Mouse (Mus musculus) cerebellum, postnatal 10 days (tissue): Measurements from ENCODE around the gene Ric8b.
A peak's percentile ranks its signal among the peaks of the same experiment; 100 is the strongest.

Experiments
- DNase-seq, 2 experiments: peaks; one replicate each; pipeline ENCODE4 v3.0.0; 2021; ENCODE audit warnings: mixed read lengths in 2 of 2

Gene Ric8b

DNA sequence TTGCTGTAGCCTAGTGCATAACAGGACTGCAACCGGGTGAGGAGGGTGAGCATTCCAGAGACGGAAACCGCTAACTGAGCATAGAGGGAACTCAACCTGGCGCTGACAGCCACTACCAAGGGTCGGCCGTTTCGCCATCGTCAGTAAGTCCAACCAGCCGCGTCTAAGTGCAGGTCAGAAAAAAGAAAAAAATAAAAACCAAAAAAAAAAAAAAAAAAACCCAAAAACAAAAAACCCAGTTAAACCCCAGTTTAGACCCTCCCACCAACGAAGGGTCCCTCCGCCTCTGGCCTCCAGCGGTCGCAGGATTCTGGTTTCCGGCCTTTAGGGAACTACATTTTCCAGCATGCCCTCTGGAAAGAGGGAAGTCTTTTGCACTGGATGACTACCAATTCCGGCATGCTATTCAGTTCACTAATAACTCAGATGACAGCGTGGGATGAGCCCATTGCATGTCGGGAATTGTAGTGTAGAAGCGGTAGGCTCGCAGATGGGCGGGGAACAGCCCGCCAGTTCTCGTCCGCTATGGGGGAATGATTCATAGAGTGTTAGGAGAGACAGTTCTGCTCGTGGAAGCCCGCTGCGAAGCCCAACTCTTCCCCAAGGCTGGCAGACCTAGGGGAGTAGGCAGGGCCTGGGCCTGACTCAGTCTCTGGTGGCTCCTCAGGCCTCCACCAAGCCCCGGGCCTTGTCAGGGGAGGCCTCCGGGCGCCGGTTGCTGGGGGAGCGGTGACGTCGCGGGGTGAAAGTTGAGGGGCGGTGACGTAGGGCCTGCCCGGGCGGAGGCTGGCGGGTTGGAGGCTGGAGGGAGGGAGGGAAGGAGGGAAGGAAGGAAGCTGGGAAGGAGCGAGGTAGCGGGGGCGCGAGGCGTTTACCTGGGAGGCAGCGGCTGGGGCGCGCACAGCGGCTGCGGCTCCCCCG is at the start of gene Ric8b:
TSS of gene Ric8b (plus strand) at position 807 of the 921 bp plus-strand sequence.
- peak; percentile 99 for DNase-seq

DNA sequence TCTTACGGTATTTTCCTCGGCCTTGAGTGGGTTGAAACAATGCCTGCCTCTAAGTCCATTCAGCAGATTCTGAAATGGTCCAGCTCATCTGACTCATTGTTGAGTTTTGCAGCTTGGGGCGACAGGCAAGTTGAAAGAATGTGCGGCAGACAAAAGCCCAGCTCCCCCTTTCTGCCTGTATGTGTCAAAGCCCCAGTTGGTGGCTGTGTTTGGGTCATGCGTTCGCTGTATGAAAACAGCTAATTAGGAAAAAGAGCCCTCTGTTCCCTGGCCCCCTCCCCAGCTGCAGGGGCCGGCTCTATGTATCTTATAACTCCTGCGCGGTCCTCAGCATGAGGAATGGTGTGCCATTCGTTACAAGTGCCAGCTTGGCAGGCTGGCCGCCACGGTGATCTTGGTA is 46.1 kb upstream of the Ric8b start:
- no peak for DNase-seq

DNA sequence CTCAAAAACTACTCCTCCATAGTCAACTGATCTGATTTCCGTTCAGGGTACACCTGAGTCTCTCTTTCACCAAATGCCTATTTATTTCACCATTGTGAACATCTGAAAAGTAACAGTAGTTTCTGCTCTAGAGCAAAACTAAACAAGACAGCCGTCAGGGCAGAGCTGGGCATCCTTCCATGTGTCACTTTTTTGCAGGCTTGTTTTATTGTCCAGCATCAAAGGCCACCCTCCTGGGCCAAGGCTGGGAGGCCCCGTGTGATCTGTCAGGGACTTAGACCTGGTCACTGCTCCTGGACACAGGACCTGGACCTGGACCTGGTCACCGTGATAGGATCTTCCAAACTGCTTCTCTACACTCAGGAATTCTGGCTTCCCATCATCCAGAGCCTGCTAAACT is 45.5 kb upstream of the Ric8b start:
- no peak for DNase-seq

DNA sequence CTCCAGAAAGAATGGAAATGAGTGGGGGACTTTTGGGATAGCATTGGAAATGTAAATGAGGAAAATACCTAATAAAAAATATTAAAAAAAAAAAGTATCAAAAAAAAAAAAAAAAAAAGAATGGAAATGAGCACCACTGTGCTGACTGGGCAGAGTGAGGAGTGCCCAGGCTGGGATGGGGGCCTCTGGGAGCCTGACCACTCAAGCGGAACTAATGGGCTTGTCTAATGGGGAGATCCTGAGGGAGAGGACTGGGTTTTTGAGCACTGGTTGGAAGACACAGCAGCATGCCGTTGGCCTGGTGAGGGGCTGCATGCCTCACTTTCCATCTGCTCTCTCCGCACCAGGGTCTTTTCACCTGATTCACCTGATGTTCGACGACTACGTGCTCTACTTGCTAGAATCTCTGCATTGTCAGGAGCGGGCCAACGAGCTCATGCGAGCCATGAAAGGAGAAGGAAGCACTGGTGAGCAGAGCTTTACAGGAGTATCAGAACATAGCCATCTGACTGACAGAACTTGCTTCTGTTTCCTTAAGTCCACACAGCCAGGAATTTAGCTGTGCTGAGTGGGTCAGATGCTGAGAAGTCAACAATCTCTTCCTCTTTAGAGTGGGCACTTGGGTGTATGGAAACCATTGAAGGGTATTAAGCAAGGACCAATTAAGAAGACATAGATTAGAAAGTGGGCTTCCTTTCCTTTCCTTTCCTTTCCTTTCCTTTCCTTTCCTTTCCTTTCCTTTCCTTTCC is 37.4 kb upstream of the Ric8b start:
- DNase-seq: peak; percentile 26

DNA sequence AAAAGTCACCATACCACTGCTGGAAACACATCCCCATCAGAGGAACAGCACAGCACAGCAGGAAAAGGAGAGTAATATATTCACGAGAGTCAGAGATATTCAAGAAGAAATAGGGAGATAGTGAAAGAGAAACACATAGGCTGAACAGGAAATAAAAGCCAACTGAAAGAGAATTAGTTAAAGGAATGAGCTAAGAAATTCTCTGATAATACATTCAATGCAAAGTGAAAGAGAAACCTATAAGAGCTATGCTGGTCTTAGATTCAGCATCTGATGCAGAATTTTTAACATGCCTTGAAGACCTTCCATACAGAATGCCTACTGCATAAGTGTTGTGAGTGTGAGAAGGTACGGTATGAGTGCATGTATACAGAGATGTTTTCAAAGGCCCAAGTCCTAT is 34.9 kb upstream of the Ric8b start:
- no peak for DNase-seq

DNA sequence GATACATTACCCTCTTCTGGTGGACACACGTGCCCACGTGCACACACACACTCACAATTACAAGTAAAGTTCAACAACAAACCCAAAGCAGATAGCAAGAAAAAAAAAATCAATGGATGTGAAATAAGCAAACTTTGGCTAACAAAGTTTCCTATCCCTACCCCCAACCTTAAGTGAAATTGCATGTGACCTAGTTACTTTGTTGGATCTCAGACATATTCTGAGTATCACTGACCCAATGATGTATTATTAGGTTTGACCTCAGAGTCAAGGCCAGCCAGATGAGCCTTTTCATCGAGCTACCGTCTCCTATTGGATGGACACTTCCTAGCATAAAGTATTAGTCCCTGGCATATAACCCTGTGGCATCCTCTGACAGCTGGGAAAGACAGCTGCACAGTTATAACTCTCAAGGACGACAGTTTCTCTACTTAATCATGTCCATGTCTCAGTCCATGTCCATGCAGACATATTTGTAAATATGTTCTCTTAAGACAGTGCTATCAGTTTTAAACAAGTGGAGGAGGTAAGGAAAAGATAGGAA is 32.0 kb upstream of the Ric8b start:
- DNase-seq: no peak

DNA sequence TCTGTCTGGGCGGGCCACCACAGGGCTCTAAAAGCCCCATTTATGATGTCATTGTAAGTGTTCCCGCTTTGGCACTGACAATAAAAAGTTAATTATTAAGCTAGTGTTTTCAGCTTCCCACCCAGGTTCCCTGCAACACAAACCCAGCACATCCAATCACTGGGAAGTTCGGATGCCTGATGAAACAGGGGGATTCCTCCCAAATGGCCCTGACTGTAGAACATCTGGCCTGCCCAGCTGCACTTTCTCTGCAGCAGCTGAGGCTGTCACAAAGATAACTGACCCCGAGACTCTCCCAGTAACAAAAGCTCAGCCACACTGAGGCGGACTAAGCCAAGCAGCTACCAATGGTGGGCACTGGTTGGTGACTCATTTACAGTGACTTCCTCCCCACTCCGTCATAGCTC is 31.2 kb upstream of the Ric8b start:
- DNase-seq: no peak

DNA sequence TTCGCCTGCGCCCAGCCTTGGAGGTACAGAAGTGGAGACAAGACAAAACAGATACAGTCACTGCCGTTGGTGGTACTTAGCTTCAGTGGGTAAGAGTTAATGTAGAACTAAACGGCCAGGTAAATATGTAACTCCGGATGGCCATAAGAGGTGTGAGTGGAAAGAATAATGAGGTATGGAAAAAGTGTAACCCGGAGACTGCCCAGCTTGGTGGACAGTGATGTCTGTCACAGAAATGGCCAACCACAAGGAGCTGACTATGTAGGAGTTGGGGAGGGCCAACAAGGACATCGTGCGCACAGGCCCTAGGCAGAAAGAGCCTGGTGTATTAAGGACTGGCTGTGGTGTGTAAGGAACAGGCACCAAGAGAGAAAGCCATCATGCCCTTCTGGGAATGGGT is 30.6 kb upstream of the Ric8b start:
- no peak for DNase-seq

DNA sequence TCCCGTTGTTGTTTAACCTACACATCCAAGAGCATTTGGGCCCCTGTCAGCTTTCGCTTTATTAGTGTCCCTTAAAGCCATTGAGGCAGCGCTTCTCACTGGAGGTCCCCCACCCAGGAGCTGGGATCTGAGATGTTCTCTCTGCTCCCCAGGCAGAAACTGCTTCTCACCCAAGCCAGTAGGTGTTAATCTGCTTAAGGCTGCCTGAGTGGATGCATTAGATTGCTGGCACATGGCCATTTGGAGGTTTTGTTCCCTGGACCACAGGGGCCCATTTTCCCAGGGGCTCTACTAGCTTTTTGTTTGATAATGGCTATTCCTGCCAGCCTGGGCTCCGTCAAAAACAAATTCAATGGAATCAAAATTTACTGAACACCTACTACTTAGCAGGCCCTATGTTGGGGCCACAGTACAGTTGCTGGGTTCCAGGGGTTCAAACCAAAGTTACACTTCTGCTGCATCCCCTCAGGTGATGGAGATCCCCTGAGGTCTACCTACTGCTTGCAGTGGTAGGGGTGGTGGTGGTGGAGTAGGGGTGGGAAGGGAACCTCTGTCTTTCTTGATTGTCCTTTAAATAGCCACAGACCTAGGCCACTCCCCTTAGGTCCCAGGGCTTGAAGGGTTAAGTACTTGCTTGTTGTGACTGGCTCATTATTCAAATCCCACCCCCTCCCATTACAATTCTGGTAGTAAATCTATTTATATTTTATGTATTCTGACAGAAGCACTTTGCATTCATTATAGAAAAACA is 28.1 kb upstream of the Ric8b start:
- peak; percentile 29 to 35 for DNase-seq

DNA sequence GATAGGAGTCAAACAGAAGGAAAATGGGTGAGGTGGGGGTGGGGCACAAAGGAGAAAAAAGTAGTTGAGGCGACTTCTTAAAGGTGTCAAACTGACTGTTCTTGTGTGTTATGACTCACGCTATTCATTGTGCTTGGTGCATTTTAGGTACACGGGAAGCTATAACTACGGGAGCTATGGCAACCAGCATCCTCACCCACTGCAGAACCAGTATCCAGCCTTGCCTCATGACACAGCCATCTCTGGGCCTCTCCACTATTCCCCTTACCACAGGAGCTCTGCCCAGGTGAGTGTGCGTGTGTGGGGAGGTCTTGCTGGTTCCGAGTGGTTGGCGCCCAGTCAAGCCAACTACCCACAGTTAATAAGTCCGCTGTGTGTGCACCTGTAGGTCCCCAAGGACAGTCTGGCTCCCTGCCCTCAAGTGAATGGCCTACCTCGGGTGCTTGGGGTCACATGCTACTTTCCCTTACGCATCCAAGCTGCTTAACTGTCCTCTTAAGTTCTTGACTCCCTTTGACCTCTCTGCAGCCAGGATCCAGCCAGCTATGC is 21.5 kb upstream of the Ric8b start:
- DNase-seq: no peak

DNA sequence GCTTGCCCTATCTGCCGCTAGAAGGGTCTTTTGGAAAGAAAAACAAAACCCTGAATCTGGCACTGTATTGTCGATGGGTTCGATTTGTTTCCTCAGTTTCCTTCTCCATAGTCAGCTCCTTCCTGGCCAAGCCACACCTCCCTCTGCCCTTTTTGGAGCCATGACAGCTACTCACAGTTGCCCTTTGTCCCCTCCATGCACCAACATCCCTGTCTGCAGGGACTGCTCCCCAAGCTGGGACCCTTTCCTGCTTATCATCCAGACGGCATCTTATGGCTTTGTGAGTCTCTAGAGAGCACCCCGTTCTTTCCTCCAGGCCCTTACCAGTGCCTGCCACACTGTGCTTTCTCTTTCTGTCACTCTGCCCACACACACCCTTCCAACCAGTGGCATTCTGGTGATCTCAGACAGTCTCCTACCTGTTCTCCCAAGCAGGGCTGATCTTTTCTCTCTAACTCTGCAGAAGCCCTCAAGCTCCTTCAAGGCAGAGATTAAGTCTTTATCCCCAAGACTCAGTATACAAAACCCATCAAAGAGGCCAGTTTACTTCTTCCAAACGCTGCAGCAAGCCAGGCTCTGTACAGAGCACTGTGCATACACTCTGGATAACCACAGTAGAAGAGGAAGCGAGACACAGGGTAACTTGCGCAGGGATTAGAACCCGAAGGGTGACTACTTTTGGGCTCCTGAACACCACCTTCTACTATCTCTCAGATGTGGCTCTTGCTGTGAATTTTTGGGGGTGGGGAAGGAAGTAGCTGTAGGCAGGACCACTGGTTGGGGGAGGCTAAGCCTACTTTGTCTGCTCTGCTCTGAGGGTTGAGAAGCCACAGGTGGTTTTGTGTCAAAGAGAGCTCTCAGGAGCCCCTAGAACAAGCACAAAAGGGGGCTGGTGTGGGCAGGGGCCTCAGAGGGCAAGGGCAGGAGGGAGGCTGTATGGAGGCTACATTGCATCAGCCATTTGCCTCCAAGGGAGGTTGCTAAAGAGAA is 20.2 kb upstream of the Ric8b start:
- DNase-seq: no peak

DNA sequence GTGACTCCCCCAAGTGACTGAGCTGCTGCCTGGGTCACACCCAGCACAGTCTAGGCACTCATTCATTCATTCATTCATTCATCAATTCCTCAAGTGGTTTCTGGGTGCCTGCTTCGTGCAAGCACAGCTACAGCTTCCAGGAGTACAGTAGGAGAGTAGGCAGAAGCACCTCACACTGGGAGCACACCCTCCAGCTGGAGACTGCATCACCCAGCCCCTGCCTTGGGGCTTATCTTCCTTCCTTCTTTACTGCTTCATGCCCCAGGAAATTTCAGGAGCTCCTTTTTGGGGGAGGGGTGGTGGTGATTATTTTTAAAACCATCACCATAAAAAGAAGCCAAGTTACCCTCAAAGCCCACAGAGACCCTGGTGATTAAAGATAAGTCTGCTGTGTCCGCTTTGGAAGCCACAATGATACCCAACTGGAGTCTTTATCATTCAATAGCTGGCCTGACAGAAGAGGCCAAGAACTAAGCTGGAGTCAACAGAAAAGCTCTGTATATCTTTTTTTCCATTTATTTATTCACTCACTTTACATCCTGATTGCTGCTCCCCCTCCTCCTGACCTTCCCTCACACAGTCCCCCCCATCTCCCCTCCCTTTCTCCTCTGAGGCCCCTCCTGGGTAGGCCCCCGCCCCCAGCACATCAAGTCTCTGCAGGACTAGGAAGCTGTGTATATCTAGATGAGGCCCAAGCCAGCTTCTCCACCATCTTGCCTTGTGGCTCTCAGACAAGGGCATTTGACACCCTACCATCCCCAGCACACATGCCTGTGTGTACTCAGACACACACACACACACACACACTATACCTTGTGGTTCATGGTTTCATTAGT is 19.1 kb upstream of the Ric8b start:
- no peak for DNase-seq

DNA sequence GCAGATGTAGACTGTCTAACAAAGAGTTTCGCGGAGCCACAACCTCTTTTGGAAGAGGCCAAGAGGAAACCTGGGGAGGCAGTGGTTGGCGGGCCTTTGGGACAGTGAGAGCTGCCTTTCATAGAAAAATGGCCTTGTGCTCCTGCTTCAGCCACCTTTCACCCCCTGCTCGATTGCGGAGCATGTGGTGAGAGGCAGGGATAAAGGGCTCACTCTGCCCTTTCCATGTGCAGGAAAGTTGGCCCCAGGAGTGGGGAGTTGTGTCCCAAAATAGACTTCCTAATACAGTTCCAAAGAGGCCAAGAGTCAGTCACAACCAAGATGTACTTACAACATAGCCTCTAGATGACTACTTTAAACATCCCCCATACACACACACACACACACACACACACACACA is 15.7 kb upstream of the Ric8b start:
- no peak for DNase-seq

DNA sequence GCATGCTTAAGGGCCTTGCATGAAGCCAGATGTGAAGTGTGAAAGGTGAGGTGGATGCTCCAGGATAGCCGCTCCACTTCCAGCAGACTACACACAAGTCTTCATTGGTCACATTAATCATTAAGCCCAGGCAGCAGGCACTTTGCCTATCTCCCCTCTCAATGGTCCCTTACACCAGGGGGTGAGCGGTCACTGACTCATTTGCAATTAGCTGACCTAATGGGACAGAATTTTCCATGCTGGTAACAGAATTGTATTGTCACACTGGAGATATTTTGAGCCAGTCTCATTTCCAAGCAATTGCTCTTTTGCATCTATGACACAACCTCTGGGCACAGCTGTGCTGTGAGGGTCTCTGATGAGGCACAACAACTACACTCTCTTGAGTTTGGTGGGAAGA is 15.2 kb upstream of the Ric8b start:
- DNase-seq: no peak

DNA sequence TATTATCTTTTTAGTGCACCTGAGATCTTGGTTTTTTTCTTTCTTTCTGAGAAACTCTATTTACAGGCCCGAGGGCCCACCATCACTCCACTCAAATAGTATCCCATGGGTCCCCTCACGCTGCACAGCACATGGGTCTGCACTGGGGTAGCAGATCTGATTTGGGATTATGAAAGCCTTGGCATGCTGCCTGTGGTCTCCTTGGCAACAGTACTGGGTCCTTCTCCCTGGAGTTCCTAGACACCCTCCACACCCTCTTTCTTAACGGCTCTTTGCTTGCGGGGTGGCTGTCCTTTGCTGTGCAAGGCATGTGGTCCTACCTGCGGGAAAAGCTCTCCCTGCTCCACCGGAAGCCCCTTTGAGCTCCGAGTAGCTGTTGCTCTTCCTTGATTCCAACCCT is 14.1 kb upstream of the Ric8b start:
- DNase-seq: peak; percentile 57 to 59

DNA sequence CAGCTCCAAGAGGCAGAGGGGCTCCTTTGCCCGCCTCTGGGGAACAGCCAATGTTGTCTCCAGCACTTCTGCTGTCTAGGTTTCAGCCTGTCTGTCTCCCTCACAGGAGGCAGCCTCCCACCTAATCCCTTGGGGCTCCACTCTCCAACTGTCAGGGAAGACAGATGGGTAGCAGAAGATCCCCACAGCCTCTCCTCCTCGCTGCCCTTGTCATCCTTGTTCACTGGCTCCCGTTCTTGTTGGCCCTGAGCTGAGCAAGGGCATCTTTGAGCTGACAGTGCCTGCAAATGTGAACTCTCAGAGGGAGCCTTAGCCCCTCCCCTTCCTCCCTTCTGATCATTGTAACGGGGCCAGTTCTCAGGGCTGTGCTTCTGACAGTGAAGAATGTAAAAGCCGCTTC is 13.7 kb upstream of the Ric8b start:
- DNase-seq: peak; percentile 47 to 57

DNA sequence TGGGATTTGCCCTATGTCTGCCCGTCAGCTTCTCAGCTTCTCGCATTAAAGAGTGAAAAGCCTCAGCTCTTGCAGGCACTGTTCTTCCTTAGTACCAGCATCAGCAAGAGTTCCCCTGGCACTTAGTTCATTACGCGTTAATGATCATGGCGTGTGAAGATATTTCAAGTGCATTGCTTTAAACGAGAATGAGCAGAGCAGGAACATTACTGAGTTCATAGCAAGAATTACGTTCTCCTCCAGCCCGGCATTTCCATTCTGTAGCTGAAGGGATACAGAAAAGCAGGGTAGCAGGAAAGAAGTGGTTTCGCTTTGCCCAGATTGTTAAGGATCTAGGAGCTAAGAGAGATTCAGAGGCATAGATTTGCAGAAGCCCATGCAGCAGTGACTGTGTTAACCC is 10.5 kb upstream of the Ric8b start:
- no peak for DNase-seq

DNA sequence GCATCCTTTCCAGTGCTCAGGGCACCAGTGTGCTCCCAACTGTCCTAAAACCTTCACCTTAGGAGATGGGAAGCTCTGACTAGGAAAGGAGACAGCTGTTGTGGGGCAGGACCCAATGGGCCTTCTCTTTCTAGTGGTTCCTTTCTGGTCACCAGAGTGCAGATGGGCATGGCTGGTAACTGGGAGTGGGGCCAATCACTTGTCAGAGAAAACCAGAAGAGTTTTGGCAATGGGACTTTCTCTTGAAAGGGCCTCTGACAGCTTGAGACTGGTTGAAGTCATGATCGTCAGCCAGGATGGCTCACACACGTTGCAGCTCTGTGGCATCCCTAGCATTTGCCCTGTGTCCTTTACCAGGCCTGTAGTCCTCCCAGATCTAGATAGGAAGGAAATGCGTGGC is 9.4 kb upstream of the Ric8b start:
- DNase-seq: peak; percentile 78 to 80

DNA sequence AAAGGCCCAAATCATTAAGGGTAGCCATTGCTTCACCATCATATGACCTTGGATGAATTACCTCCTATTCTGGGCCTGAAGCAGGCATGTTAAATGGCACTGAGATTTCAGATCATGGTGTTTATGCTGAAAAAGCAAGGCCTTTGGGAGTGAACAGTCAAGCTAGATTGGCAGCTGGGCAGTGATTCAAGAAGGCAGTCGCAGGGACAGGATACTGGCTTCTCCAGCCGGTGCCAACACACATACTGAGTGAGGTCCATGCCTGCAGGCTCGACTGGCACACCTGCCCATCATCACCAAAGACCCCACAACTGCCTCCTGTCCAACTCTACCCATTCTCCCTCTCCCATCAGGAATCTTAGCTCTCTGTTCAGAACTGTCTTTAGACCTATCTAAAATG is 8.9 kb upstream of the Ric8b start:
- DNase-seq: peak; percentile 44 to 50

DNA sequence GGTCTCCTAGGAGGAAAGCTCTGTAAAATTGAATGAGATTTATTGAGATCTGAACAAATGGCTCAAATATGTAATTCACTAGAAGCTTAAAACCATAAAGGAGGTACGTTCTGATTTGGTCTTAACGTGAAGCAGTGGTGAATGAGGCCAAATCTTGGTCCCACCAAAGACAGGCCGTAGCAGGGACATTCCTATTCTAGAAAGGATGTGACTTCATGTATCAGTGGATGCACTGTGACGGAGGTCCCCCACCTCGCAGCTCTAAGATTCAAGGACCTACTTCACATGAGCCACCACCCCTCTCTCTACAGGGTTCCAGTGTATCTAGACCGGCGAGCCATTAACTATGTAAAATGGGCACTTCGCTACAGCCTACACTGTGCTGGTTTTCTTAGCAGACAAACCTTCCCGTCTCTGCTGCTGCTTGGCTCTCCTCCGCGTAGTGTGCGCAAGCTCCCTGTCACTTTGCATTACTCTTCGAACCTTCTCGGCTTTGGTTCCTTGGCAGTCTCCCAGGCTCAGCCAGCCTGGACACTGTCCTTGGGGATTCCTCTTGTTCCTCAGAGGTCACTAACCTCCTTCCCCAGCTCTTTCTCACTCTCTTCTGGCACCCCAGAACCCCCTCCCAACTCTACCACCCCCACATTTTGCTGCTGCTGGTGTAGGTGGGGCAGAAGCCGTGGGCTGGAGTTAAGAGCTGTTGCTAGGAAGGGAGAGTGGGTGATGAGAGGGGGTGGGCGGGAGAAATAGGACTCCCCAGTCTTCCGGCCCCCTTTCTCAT is 8.2 kb upstream of the Ric8b start:
- DNase-seq: peak; percentile 75 to 76
